Mouse (Mus musculus) CH12.LX (cell line): Measurements from ENCODE around the gene Miga2. TPM values are rescaled to one million over a fixed set of nuclear protein-coding genes. Genes with fewer than 3 reads are reported as not detected.

Experiments used
- DNase-seq: peaks from one replicate; pipeline ENCODE4 v3.0.0-alpha.2; 2013; ENCODE audit errors: extremely low read depth
- H3K27ac ChIP-seq: 2 replicates; pipeline ENCODE4 v1.5.1; 2012; ENCODE audit warnings: low read depth, mild to moderate bottlenecking, control low read depth, moderate library complexity; ENCODE audit not compliant: insufficient read depth
- H3K27me3 ChIP-seq: replicated peaks from 2 replicates; pipeline ENCODE3; 2012; ENCODE audit warnings: inconsistent platforms
- H3K36me3 ChIP-seq, 2 experiments: replicated peaks in 1 of 2; 2 replicates each; pipeline versions ENCODE3 to v1.6.1; 2012; ENCODE audit warnings: inconsistent platforms in 1 of 2, low read length in 1 of 2, mild to moderate bottlenecking in 1 of 2, mixed read lengths in 1 of 2, moderate library complexity in 1 of 2; ENCODE audit not compliant: control insufficient read depth in 1 of 2, insufficient read depth in 1 of 2
- H3K4me1 ChIP-seq, 2 experiments: 2 replicates each; pipeline ENCODE4 v1.6.1; 2012; ENCODE audit warnings: inconsistent platforms in 1 of 2, moderate library complexity in 1 of 2; ENCODE audit not compliant: insufficient read depth in 2 of 2, control insufficient read depth in 1 of 2
- H3K4me2 ChIP-seq: 2 replicates; pipeline ENCODE4 v1.6.1; 2012; ENCODE audit warnings: low read depth, mild to moderate bottlenecking, control low read depth; ENCODE audit not compliant: poor library complexity, insufficient read depth, severe bottlenecking
- H3K4me3 ChIP-seq, 3 experiments: fragments of 150-350 bp in 1 of 3; sonication (generic) in 1 of 3; replicated peaks in 1 of 3; 2 replicates each; pipeline versions ENCODE3 to v1.5.1; 2011 to 2012; ENCODE audit warnings: low read depth in 2 of 3, low read length in 2 of 3, mild to moderate bottlenecking in 2 of 3, moderate library complexity in 2 of 3, control low read depth in 1 of 3, improper control_type of control experiment in 1 of 3, inconsistent platforms in 1 of 3, mixed read lengths in 1 of 3; ENCODE audit not compliant: poor library complexity in 1 of 3
- H3K79me2 ChIP-seq: replicated peaks from 2 replicates; pipeline ENCODE4 v1.6.1; 2012; ENCODE audit warnings: mild to moderate bottlenecking, moderate library complexity; ENCODE audit not compliant: control insufficient read depth, poor library complexity, insufficient read depth, severe bottlenecking; ENCODE audit errors: extremely low read depth
- H3K9ac ChIP-seq: 2 replicates; pipeline ENCODE4 v1.6.1; 2012; ENCODE audit warnings: low read depth, mild to moderate bottlenecking, control low read depth, moderate library complexity; ENCODE audit not compliant: insufficient read depth
- H3K9me3 ChIP-seq: replicated peaks from 2 replicates; pipeline ENCODE3; 2012; ENCODE audit warnings: low read length, inconsistent platforms, mixed read lengths
- CHD1 ChIP-seq: IDR thresholded peaks from 2 replicates; pipeline ENCODE4 v1.6.1; 2012; ENCODE audit warnings: low read depth, low read length, improper control_type of control experiment, inconsistent platforms
- CHD2 ChIP-seq: IDR thresholded peaks from 2 replicates; pipeline ENCODE4 v1.6.1; 2011; ENCODE audit warnings: low read length, improper control_type of control experiment
- CTCF ChIP-seq, 2 experiments: IDR thresholded peaks in 1 of 2; conservative IDR thresholded peaks in 1 of 2; 2 replicates each; pipeline ENCODE4 v1.5.1; 2011 to 2012; ENCODE audit warnings: low read depth in 2 of 2, low read length in 2 of 2, improper control_type of control experiment in 1 of 2, inconsistent platforms in 1 of 2, mild to moderate bottlenecking in 1 of 2, moderate library complexity in 1 of 2
- ELF1 ChIP-seq: IDR thresholded peaks from 2 replicates; pipeline ENCODE4 v1.6.1; 2014; ENCODE audit warnings: low read depth, mild to moderate bottlenecking, inconsistent platforms, low read length, improper control_type of control experiment
- EP300 ChIP-seq: IDR thresholded peaks from 2 replicates; pipeline ENCODE4 v1.6.1; 2011; ENCODE audit warnings: low read length, improper control_type of control experiment
- ETS1 ChIP-seq: conservative IDR thresholded peaks from 2 replicates; pipeline ENCODE4 v1.6.1; 2012; ENCODE audit warnings: low read depth, mild to moderate bottlenecking, inconsistent platforms, low read length, improper control_type of control experiment, moderate library complexity
- HCFC1 ChIP-seq: IDR thresholded peaks from 2 replicates; pipeline ENCODE4 v1.6.1; 2012; ENCODE audit warnings: low read depth, mild to moderate bottlenecking, inconsistent platforms, low read length, improper control_type of control experiment
- JUND ChIP-seq: conservative IDR thresholded peaks from 2 replicates; pipeline ENCODE4 v1.6.1; 2011; ENCODE audit warnings: low read depth, low read length, improper control_type of control experiment
- KAT2A ChIP-seq: IDR thresholded peaks from 2 replicates; pipeline ENCODE4 v1.6.1; 2012; ENCODE audit warnings: low read length, improper control_type of control experiment, inconsistent platforms; ENCODE audit not compliant: insufficient replicate concordance
- MAX ChIP-seq: IDR thresholded peaks from 2 replicates; pipeline ENCODE4 v1.6.1; 2011; ENCODE audit warnings: low read length, improper control_type of control experiment
- MAZ ChIP-seq: IDR thresholded peaks from 2 replicates; pipeline ENCODE4 v1.6.1; 2012; ENCODE audit warnings: low read depth, mild to moderate bottlenecking, inconsistent platforms, low read length, improper control_type of control experiment, moderate library complexity
- MEF2A ChIP-seq: IDR thresholded peaks from 2 replicates; pipeline ENCODE4 v1.6.1; 2014; ENCODE audit warnings: low read depth, mild to moderate bottlenecking, inconsistent platforms, low read length, improper control_type of control experiment, borderline replicate concordance
- MYC ChIP-seq: IDR thresholded peaks from 2 replicates; pipeline ENCODE4 v1.6.1; 2011; ENCODE audit warnings: low read depth, mild to moderate bottlenecking, improper control_type of control experiment, low read length
- NELFE ChIP-seq: IDR thresholded peaks from 2 replicates; pipeline ENCODE4 v1.6.1; 2011; ENCODE audit warnings: low read depth, low read length, improper control_type of control experiment
- PAX5 ChIP-seq: IDR thresholded peaks from 2 replicates; pipeline ENCODE4 v1.6.1; 2012; ENCODE audit warnings: low read length, inconsistent platforms, mixed read lengths
- POLR2A ChIP-seq: IDR thresholded peaks from 2 replicates; pipeline ENCODE4 v1.6.1; 2011; ENCODE audit warnings: low read depth, mild to moderate bottlenecking, improper control_type of control experiment, low read length
- POLR2AphosphoS2 ChIP-seq: IDR thresholded peaks from 2 replicates; pipeline ENCODE4 v1.6.1; 2011; ENCODE audit warnings: low read depth, low read length, improper control_type of control experiment
- RAD21 ChIP-seq: IDR thresholded peaks from 2 replicates; pipeline ENCODE4 v1.6.1; 2011; ENCODE audit warnings: low read depth, mild to moderate bottlenecking, low read length, improper control_type of control experiment, moderate library complexity
- SIN3A ChIP-seq: IDR thresholded peaks from 2 replicates; pipeline ENCODE4 v1.6.1; 2012; ENCODE audit warnings: low read length, improper control_type of control experiment, inconsistent platforms
- SMC3 ChIP-seq: IDR thresholded peaks from 2 replicates; pipeline ENCODE4 v1.6.1; 2011; ENCODE audit warnings: low read depth, low read length, improper control_type of control experiment
- TCF12 ChIP-seq: IDR thresholded peaks from 2 replicates; pipeline ENCODE4 v1.6.1; 2014; ENCODE audit warnings: low read depth, mild to moderate bottlenecking, inconsistent platforms, low read length, improper control_type of control experiment
- USF2 ChIP-seq: conservative IDR thresholded peaks from 2 replicates; pipeline ENCODE4 v1.6.1; 2011; ENCODE audit warnings: low read depth, low read length, improper control_type of control experiment
- ZKSCAN1 ChIP-seq: IDR thresholded peaks from 2 replicates; pipeline ENCODE4 v1.6.1; 2012; ENCODE audit warnings: low read depth, inconsistent platforms, low read length, improper control_type of control experiment, borderline replicate concordance
- dilution Hi-C: fragments of 300-500 bp; cut with MboI; formaldehyde crosslinking; loops from 2 replicates; pipeline ENCODE4 v1.14.3; 2020; ENCODE audit warnings: low sequenced_read_pairs; ENCODE audit not compliant: extremely low pct_unique_long_range_greater_than_20kb, extremely low pct_ligation_motif_present
- in situ Hi-C: fragments of 300-500 bp; cut with MboI; formaldehyde crosslinking; loops from 3 replicates; pipeline ENCODE4 v1.14.3; 2019; ENCODE audit warnings: low sequenced_read_pairs, low pct_ligation_motif_present, low pct_unique_long_range_greater_than_20kb, mixed read lengths
- polyA plus RNA-seq: library from polyadenylated mRNA; unstranded; fragments of >175 nt; gene quantifications from 2 replicates; pipeline ENCODE4 v1.2.1, GENCODE M21; 2012; ENCODE audit warnings: low read depth; ENCODE audit not compliant: insufficient read length
- total RNA-seq, 2 experiments: library from RNA; depleted of rRNA; stranded (reverse); fragments of 300-350 nt in 1 of 2; fragments of >200 nt in 1 of 2; gene quantifications; 2 replicates each; pipeline ENCODE4 v1.2.3; 2012 to 2014

Miga2 gene
- total and polyA plus RNA-seq, 3 experiments: 9.2 to 11.2 (median 9.4) TPM

GRCm38 (mm10) chr2:30401581-30401980, 37.5 kb downstream of the Miga2 start:
- Histone ChIP-seq H3K79me2 (no peaks in the 10 kb centered on the region), H3K27me3 (no peaks in the 10 kb centered on the region), H3K9ac (no peak overlapping the region), H3K9me3 (no peaks in the 10 kb centered on the region), H3K4me3 (no peak overlapping the region), H3K36me3 (peaks cover 41 to 80% of the 10 kb centered on the region in 2 experiments), H3K4me2 (no peak overlapping the region)
- dilution Hi-C loops: no loop called here
- DNase-seq: no peak
- in situ Hi-C loops: no loop called here
- TF ChIP-seq MEF2A (no peak), POLR2A (no peak), NELFE (no peak), MAX (no peak), POLR2AphosphoS2 (no peak), ELF1 (no peak), USF2 (no peak), CHD2 (no peak), SIN3A (no peak), ETS1 (no peak), KAT2A (no peak)
- TF ChIP-seq, all 38 proteins: peak for 0
- H3K27ac ChIP-seq: no peak overlapping the region
- peaks cover 0 to 9% of the 10 kb centered on the region in 2 experiments; a peak in 2 of 4 replicates for H3K4me1 ChIP-seq

DNA sequence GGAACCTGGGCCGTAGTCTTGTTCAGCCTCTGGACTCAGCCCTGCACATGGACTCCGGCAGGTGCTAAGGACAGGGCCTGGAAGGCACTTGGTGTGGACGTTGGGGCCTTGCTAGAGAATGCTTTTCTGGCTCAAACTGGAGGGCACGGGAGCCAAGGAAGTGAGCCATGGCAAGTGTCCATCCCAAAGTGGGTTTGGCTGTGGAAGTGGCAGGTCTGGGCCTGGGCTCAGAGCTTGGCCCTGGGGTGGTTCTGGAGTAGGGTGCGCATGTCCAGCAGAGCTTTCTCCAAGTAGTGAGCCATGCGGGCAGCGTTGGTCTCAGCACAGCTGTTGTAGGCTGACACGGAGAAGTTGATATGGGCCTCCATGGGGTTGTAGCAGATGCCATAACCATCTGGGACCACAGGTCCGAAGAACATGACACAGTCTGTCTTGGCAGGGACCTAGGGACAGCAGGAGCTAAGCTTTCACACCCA, 38.4 kb downstream of the Miga2 start:
- Histone ChIP-seq H3K27ac (no peak overlapping the region), H3K27me3 (no peaks in the 10 kb centered on the region), H3K4me1 (peaks cover 8 to 17% of the 10 kb centered on the region in 2 experiments), H3K9ac (no peak overlapping the region), H3K9me3 (no peaks in the 10 kb centered on the region), H3K36me3 (peaks cover 34 to 72% of the 10 kb centered on the region in 2 experiments), H3K4me3 (no peak overlapping the region), H3K4me2 (no peak overlapping the region), H3K79me2 (no peaks in the 10 kb centered on the region)
- dilution Hi-C loops (no loop called here), in situ Hi-C loops (no loop called here)
- DNase-seq: no peak
- no peak for TF ChIP-seq SMC3
- no peak for TF ChIP-seq USF2
- TF ChIP-seq CTCF (conservative IDR thresholded peaks at IDR 0.05 in 1 of 2, IDR thresholded peaks at IDR 0.05 in 1 of 2; ENCODE audit: low read depth in 2 of 2, low read length in 2 of 2): no peak
- TF ChIP-seq MYC: no peak
- TF ChIP-seq JUND: no peak

GRCm38 (mm10) chr2:30402843-30403242, 38.8 kb downstream of the Miga2 start:
- in situ Hi-C loops (no loop called here), dilution Hi-C loops (no loop called here)
- TF ChIP-seq KAT2A: no peak
- no peak for TF ChIP-seq POLR2AphosphoS2
- TF ChIP-seq ZKSCAN1: no peak
- no peak for TF ChIP-seq JUND
- TF ChIP-seq PAX5: no peak
- TF ChIP-seq TCF12: no peak
- TF ChIP-seq HCFC1: no peak
- no peak for TF ChIP-seq POLR2A
- no peak for TF ChIP-seq EP300
- TF ChIP-seq USF2: no peak
- TF ChIP-seq ETS1: no peak
- no peak for TF ChIP-seq CHD1
- TF ChIP-seq RAD21: no peak
- TF ChIP-seq MAZ: no peak
- no peak for TF ChIP-seq CHD2
- no peak for TF ChIP-seq NELFE
- Histone ChIP-seq H3K79me2 (no peaks in the 10 kb centered on the region), H3K36me3 (peaks cover 29 to 67% of the 10 kb centered on the region in 2 experiments), H3K27me3 (no peaks in the 10 kb centered on the region), H3K4me2 (no peak overlapping the region), H3K4me3 (no peak overlapping the region), H3K27ac (no peak overlapping the region), H3K9ac (no peak overlapping the region), H3K4me1 (peaks cover 12 to 21% of the 10 kb centered on the region in 2 experiments), H3K9me3 (no peaks in the 10 kb centered on the region)
- DNase-seq: no peak
